Mouse (Mus musculus): ENCODE data around the gene Foxr1.

DNA sequence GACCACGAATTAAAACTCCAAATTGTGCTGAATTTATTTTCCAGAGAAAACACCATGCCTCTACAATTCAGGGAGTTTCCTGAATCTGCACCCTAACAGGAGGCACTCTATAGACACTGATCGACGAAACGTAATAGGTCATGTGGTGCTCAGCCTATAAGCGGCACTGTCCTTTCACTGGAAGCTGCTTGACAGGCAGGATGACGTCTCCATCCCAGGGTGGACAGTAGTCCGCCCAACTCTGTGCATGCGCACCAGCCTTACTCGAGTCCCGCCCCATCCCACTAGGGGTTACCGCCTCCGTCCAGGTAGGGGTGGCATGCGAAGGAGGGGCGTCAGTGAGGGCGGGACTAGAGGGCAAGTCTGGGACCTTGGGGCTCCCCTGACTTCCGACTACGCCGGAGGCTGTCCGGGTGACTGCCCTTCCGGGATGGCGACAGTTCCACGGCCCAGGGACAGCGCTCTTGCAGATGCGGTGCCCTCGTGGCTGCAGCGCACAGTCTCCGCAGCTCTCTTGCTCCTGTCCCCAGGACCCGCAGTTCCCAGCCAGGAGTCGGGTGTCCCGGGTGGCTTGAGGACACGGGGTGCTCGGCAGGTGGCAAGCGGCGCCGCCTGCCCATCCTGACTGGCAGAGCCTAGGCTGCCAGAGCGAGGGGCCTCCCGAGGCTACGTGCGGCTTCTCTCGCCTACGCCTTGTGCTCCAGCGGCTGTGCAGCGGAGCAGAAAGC lies 44.1 kb downstream of the Foxr1 start, which contains the start of gene Slc37a4:
- no peak for TF ChIP-seq CTCF (IDR thresholded peaks at IDR 0.05; ENCODE audit: borderline replicate concordance, extremely low read depth, insufficient read depth, insufficient read length)
- TF ChIP-seq POLR2A (IDR thresholded peaks at IDR 0.05; ENCODE audit: borderline replicate concordance, extremely low read depth, insufficient read depth, insufficient read length, poor library complexity, severe bottlenecking), result peak; percentile 24; the same call in 1 of the 2 replicates
